Mouse (Mus musculus) left cerebral cortex, postnatal 25 days (tissue): ENCODE results near the gene Shank1. TPM values are rescaled to one million over a fixed set of nuclear protein-coding genes. Genes with fewer than 3 reads are reported as not detected.

Experiments
- DNase-seq, 2 experiments: peaks; one replicate each; pipeline ENCODE4 v3.0.0; 2022; ENCODE audit warnings: low spot score in 2 of 2, mixed read lengths in 1 of 2
- intact Hi-C: fragments of 180-260 bp; cut with DNase I; formaldehyde crosslinking; loops from one replicate; pipeline ENCODE4 v1.15.1; 2025
- total RNA-seq, 2 experiments: library from RNA; stranded (reverse); gene quantifications; 2 replicates each; pipeline ENCODE4 v1.2.3; 2021

The Shank1 gene
- total RNA-seq, 2 experiments from 2014 or later = 571 to 587 TPM

DNA sequence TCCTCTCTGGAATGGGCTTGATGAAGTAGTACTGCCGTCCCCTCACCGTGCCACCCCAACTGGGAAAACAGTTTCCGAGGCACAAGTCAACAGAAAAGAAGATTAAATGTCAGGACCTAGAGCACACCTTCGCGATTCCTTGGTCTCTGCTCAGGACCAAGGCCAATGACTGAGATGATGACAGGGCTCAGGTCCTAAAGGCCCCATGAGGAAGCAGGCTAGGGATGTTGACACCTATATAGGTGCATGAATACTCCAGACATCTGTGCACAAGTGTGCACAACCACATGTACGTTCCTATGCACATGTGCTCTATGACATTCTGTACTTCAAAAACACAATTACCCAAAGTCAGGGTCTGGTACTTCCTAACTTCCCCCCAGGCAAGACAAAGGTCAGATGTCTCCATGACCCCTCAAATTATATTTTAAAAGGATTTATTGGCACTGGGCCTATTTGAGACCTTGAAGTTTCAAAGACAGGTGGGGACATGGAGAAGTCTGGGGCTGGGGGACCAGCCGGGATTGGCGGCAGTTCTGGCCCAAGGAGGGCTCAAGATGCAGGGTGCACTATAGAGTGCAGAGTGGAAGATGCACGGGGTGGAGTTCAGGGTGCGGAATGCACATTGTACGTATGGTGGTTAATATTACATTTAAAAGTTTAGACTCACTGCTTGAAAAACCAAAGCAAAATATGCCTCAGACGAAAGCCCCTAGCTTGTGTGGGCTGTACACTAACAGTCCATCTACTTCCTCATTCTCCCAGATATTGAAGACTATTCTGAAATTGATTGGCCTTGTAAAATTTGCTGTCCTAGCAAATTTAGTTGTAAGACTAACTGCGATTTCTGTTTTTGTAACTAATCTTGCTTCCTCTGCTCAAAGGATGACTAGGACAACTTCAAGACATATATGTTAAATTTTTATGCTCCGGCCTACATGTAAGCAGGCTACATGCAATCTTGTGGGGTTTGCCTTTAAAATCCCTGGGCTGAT is 6.4 kb upstream of the Shank1 start:
- DNase-seq = peak in 1 of 2 experiments; percentile 2
- intact Hi-C loops = loop anchor here (5.0 kb wide), 1 partner anchor 41 kb away; the partner anchor contains the start of gene Gm15517

DNA sequence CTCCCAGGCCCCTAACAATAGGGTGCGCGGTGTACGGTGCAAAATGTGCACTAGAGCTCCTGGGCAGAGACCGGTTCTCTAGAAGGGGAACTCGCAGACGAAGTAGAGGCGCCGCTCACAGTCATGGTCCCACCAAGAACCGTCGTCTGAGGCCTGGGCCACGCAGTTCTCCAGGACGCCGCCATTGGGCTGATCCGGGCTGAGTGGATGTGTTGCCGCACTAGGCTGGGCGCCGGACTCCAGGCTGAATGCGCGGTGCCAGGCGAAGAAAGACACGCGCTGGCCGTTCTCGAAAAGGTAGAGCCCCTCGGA is 5.6 kb upstream of the Shank1 start:
- intact Hi-C loops = loop anchor here (5.0 kb wide), 1 partner anchor 42 kb away; the partner anchor contains the start of gene Gm15517
- DNase-seq = no peak

DNA sequence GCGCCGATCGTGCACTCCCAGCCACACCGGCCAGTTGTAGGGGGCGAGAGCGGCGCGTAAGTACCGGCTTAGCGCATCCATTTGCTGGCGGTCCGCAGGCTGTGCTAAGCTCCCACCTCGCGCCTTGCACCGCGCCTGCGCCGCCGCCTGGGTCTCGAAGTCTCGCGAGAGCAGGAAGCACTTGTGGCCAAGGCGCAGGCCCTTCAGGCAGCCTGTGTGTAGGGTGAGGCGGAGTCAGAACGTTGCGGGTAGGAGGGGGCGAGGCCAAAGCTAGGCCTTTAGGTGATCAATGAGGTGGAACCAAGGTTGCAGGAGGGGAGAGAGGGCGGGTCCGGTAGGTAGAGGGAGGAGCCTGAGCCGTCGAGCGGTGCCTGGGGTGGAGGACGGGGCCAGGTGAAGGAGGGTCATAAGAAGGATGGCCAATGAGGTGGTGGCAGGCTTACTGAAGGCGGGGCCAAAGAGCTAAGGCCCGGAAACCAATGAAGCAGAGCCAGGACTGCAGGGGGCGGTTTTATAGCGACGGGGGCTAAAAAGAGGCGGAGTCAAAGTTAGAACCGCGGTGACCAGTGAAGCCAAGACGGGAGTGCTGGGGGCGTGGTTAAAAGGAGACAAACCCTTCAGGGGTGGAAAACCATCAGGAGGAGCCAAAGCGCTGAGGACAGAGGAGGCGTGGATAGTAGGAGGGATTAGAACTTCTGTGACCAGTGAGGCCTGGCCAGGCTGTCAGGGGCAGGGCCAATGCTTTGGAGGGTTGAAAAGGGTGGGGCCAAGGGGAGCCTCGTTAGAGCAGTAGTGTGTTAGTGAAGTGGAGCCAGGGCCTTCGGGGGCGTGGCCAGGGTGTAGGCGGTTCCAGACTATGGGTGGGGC is 5.0 kb upstream of the Shank1 start:
- intact Hi-C loops = loop anchor here (5.0 kb wide), 1 partner anchor 43 kb away; the partner anchor contains the start of gene Gm15517
- DNase-seq = peak; percentile 98 to 99

DNA sequence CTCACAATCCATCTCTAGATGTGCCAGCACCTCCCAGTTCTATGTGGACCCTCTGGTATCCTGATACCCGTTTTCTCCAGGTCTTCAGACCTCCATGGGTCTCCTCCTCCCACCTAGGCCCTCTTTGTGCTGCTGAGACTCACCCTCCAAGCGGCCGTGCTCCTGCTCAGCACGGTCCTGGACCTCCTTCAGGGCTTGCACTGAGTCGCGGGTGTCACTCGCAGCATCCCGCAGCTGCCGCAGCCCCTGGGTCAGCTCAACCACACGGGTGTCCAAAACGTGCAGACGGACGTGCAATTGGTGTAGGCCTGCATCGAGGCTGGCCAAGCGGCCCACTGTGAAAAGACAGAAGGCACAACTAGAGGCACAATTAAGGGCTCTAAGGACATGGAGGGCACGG is 4.4 kb upstream of the Shank1 start:
- DNase-seq = no peak
- intact Hi-C loops = no loop called here

DNA sequence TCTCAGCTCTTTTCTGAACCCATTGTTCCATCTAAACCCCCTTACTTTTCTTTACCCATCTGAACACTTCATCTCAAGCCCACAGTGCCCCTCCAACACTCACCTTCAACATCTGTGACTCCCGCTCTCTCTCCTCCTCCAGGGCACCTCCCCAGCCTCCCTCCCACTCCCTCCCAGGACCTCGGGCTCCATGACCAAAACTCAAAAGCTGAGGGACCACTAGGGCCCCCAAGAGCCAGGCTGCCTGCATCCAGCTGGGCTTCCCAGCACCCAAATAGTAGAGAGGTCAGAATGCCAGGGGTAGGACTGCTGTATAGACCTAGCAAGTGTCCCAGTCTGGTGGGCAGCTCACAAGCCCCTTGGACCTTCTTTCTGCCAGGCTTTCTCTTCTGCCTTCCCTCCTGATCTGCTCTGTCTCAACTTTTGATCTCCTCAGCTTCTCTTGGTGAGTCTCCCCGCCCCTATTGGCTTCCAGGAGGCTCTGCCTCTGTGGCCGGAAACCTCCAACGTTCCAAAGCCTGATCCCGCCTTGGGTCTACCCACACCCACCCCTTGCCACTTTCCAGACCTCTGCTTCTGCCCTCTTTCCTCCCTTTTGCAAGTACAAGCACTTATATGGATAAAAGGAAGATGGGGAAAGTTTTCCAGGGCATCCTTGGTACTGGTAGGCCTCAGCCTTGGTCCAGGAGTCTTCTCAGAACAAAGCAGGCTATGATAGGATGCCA is 3.4 kb upstream of the Shank1 start, which contains the start of gene Clec11a:
Gene Clec11a (minus strand): TSS at position 387 of the 725 bp plus-strand sequence.
- peak in 1 of 2 experiments; percentile 3 for DNase-seq
- intact Hi-C loops = no loop called here

DNA sequence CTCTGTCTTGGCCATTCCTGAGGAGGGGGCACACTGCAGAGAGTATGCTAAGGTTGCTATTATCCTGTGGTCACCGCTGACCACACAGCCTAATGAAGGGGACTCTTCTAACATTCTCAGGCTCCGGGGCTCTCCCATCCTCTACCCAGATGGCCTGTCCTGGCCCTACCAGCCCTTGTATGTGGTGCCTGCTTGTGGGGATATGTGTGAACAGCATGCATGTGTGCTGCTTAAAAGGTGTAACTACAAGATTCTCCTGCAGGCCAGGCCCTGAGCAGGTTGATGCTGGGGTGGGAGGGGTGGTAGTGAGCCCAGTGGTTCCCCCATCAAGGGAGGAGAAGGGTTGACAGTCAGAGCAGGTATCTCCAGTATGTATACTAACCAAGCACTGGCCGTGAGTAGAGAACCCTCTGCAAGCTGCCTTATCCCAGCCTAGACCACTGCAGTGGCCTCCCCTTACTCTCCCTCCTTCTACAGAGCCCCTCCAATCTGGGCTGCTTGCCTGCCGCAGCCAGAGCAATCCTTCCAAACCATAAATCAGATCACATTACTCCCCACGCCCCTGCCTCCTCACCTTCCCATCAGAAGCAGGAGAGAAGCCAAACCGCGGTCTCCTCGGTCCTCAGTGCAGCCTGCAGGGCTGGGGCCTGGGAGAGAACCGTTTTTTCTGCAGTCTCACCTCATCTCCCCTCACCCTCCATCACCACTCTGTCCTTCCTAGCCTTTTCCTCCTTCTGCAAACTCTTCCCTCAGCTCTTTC is 2.6 kb upstream of the Shank1 start:
- intact Hi-C loops = no loop called here
- DNase-seq = no peak

DNA sequence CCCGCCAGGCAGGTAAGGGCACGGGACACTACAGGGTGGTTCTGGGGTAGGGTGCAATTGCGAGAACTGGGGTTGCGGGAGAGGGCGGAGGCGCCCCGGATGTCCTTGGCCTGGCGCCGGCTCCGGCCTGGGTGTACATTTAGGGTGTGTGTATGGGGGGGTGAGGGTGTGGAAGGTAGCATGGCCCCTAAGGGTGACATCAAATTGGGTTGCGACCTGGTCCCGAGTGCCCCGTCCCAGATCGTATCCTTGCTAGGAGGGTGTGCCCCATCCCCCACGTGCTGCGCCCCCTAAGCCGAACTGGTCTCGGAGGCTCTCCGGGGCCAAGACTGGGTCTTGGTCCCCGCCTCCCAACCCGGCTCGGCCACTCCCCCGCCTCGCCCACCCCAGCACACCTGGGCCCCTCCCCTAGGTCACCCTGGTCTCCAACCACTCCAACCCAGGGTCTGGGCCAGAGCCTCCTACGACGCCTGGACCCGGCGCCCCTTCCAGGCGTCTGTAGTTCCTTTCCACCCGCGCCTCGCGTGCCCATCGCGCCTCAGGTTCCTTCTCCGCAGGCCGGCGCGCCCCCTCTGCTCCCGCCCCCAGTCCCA is 328 bp downstream of the Shank1 start:
- intact Hi-C loops = loop anchor here (5.0 kb wide), 1 partner anchor 42 kb away; no protein-coding TSS in a partner anchor
- DNase-seq = peak; percentile 21

DNA sequence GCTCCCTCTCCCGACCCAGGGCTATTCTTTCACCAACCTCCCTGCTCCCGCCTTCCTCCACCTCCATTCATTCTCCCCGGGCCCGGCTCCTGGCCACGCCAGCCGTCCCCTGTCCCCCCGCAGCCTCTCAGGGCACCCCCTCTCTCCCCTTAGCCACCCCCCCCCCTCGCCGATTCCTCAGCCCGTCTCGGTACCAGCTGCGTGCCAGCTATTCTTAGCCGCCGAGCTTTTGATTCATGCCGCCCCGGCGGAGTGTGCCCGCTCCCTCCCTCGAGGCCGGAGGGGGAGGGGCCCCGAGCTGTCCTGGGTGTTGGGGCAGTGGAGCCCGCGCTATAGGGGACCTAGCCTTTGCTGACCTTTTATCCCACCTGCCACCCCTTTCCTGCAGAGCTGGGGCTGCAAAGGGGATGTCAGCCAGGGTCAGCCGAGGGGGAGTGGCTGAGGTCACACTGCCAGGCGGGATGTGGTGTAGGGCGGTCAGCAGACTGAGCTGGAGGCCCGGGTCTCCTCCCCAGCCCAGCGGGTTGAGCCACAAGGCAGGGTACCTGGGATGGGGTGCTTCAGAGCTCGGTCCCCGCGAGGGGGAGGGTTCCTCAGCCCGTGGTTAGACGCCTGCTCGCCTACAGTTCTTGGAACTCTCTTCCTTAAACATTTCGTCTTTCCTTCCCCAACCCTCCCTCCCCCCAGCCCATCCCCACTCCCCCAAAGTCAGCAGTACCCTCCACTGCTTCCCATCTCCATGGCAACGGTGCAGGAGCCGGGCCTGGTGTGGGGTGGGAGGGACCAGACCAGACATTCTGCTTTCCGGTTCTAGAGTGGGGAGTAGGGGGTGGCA is 1.0 kb downstream of the Shank1 start:
- intact Hi-C loops = loop anchor here (1.0 to 5.0 kb wide), 2 partner anchors 25 to 41 kb away; no protein-coding TSS in a partner anchor
- peak; percentile 77 to 90 for DNase-seq

DNA sequence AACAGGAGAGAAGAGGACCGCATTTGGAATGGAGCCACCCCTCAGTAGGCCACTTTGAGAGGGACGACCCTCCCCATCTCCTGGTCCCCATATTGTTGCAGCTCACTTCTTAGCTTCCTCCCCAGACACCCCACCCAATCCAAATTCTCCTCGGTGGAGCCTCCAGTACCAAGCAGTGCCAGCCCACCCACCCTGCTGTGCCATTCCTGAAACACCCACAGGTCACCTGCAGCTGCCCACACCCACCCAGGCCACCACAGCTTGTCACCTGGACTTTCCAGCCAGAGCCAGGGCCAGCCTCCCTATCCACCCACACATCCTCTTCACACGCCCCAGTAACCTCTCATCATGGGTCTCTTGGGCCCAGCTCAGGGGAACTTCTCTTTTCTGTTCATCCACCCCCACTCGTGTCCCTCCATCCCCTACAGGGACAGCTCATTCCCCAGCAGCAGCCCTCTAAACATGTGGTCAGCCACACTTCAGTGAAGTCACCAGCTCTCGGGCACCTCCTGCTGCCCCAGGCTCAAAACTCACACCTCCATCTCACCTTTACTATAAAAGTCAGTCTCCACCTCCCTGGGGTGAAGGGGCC is 1.8 kb downstream of the Shank1 start:
- intact Hi-C loops = loop anchor here (1.0 to 5.0 kb wide), 2 partner anchors 24 to 40 kb away; no protein-coding TSS in a partner anchor
- peak; percentile 16 to 58 for DNase-seq

DNA sequence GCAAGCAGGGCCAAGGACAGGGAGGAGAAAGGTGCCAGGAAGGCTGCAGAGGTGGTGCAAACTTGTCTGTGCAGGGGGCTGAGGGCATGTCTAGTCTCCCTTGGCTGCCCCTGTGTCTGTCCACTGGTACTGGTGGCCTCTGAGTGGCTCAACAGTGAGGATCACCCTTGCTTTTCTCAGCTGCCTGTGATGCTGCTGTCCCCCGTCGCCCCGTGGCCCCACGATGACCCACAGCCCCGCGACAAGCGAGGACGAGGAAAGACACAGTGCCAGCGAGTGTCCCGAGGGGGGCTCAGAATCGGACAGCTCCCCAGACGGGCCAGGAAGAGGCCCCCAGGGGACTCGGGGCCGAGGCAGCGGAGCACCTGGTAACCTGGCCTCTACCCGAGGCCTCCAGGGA is 2.4 kb downstream of the Shank1 start:
- intact Hi-C loops = loop anchor here (5.0 kb wide), 1 partner anchor 40 kb away; no protein-coding TSS in a partner anchor
- peak; percentile 4 to 6 for DNase-seq

DNA sequence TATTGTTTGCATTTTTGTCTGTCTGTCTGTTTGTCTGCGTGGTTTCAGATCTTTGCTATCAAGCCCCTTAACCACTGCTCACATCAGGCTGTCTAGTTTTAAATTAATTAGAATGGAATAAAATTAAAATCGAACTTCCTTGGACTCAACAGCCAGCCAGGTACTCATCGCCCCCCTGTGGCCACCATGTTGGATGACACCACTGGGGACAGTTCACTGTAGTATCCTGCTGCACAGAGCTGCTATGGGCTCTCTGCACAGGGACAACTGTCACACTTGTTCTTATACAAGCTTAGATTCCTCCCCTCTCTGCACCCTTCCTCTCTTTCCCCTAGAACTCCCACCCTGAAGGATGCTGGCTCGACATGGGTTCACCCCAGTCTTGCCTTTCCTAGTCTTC is 7.9 kb downstream of the Shank1 start:
- no peak for DNase-seq
- intact Hi-C loops = no loop called here

DNA sequence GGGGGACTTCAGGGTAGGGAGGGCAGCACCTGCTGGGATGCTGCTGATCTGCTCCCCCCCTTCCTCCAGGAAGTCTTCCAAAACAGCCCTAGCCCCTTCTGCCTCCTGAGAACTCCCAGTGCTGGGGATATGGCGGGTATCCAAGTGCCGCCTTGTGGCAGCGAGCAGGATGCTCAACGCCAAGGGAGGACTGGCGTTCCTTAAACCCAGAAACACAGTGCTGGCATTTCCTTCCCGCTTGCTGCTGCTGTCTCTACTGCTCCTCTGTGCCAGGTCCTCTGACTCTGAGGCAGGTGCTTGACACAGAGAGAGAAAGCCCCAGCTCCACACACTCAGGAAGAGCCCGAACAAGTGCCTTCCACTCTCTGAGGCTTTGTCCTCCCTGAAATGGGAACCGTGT is 10.8 kb downstream of the Shank1 start:
- DNase-seq = peak; percentile 57 to 78
- intact Hi-C loops = no loop called here

DNA sequence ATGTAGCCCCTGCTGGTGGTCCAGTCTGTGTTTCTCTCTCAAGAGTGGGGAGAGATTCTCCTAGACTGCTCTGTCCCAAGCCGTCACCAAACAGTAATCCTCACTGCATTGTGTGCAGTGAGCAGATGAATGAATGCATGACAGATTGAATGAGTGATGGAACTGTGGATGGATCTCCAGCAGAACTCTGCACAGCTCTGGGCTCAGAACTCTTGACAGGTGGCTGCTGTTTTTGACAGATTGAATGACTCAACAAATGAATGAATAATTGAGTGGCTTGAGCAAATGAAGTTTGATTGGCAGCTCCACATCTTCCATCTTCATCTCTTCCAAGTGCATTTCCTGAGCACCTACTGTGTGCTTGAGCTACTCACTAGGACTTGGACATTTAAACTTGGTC is 12.2 kb downstream of the Shank1 start:
- DNase-seq = no peak

DNA sequence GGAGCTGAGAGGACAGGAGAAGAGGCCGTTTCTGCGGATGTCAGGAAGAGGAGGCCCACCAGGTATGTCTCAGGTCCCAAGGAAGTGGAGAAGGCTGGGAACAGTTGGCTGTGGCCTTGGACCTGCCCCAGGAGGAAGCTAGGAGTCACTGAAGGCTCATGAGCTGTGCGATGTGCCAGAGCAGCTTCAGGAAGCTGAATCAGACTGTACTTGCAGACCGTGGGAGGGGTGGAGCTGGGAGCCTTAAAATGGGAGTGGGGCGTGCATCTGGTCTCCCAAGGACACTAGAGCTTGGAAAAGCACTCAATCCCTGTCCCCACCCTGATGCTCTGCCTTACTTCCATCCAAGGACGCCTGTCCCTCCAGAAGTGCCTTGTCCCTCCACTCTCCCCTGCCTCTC is 16.6 kb downstream of the Shank1 start:
- DNase-seq = no peak
- intact Hi-C loops = no loop called here

More for the DNA sequence above, 12.2 kb downstream of the Shank1 start:
- intact Hi-C loops = no loop called here

DNA sequence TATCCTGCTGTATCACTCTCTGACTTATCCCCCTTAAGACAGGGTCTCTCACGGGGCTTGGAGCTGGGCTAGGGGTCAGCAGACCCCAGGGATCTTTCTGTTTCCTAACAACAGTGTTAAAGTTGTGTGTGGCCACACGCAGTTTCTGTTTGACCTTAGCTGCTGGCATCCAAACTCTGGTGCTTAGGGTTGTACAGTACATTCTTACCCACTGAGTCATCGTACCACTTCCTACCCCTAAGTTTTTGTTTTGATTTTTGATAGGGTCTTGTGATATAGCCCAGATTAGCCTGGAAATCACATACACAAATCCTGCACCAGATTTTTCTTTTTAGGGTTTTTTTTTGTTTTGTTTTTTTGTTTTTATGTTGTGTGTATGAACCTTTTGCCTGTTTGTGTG is 22.3 kb downstream of the Shank1 start:
- intact Hi-C loops = no loop called here
- DNase-seq = no peak

DNA sequence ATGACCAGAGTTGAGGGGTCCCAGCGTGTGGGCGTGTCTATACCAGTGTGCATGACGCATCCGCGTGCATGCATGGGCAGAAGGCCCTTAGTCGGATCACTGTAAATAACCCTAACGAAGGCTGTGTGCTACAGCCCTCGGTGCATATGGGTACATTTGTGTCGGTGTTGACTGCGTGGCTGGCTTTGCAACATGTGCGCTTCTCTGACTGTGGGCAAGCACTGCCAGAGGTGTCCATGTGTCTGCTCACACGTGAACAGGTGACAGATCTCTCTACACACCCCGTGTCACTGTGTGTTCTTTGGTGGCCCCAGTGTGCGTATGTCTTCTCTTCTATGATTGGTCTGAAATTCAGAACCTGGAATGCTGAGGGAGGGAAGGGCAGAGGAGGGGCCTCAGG is 24.1 kb downstream of the Shank1 start:
- intact Hi-C loops = no loop called here
- DNase-seq = peak in 1 of 2 experiments; percentile 31
